In genomic region chr13:109427541-109427940, GRCm38 (mm10) we compare ENCODE assay signal across 24 mouse cellular contexts.
DNase-seq lines count a peak whose midpoint lies in the region; ATAC-seq and TF ChIP-seq lines count a peak whose summit lies in the region.
"Had no signal": no experiment of that assay in that cellular context is flagged by ENCODE, and none has a peak within 500 bp of the region (broad histone marks: within the 10 kb centered on the region; RNA-seq: fewer than 3 reads in every experiment).

No protein-coding gene starts in this region.

- no peak for ATAC-seq in hindbrain, postnatal 0 days
- ATAC-seq in hindbrain, embryonic 14.5 days (ENCODE audit: low FRiP score) = no peak
- no peak for ATAC-seq in midbrain, embryonic 11.5 days (ENCODE audit: low FRiP score)
- ATAC-seq: activated CD4-positive, CD25-positive, alpha-beta regulatory T cell, adult 4 months; CD4-positive, CD25-positive, alpha-beta regulatory T cell, adult 4 months; forebrain, embryonic 13.5 days; Patski had no signal

- WGBS in hindbrain, postnatal 0 days = 73% methylated on average over 7 of the region's 7 CpGs
- 80% methylated on average over 7 of the region's 7 CpGs for WGBS in hindbrain, embryonic 14.5 days
- 81% methylated on average over 7 of the region's 7 CpGs for WGBS in midbrain, embryonic 11.5 days
- WGBS in midbrain, embryonic 10.5 days = 84% methylated on average over 7 of the region's 7 CpGs

- H3K27ac ChIP-seq in hindbrain, postnatal 0 days = no peak overlapping the region
- H3K27ac ChIP-seq in hindbrain, embryonic 14.5 days = no peak overlapping the region
- no peak overlapping the region for H3K27ac ChIP-seq in midbrain, embryonic 11.5 days (ENCODE audit: low read depth, low read length)
- H3K27ac ChIP-seq in midbrain, embryonic 10.5 days (replicated peaks) = no peak overlapping the region
- H3K27ac ChIP-seq: embryonic facial prominence, embryonic 10.5 days; embryonic facial prominence, embryonic 12.5 days; forebrain, embryonic 13.5 days had no signal

- no peaks in the 10 kb centered on the region for H3K36me3 ChIP-seq in hindbrain, postnatal 0 days (ENCODE audit: insufficient read depth, low read length)
- H3K36me3 ChIP-seq in hindbrain, embryonic 14.5 days (replicated peaks; ENCODE audit: control insufficient read depth, insufficient read depth) = no peaks in the 10 kb centered on the region
- no peaks in the 10 kb centered on the region for H3K36me3 ChIP-seq in midbrain, embryonic 11.5 days (ENCODE audit: control insufficient read depth, insufficient read depth, low read length)
- H3K36me3 ChIP-seq in midbrain, embryonic 10.5 days = no peaks in the 10 kb centered on the region
- H3K36me3 ChIP-seq: embryonic facial prominence, embryonic 10.5 days; embryonic facial prominence, embryonic 12.5 days; G1E had no signal

- H3K4me3 ChIP-seq in hindbrain, postnatal 0 days (ENCODE audit: low read length) = no peak overlapping the region
- H3K4me3 ChIP-seq in hindbrain, embryonic 14.5 days (replicated peaks; ENCODE audit: low read length) = no peak overlapping the region
- no peak overlapping the region for H3K4me3 ChIP-seq in midbrain, embryonic 11.5 days (ENCODE audit: low read depth, low read length)
- H3K4me3 ChIP-seq in midbrain, embryonic 10.5 days = no peak overlapping the region
- H3K4me3 ChIP-seq: embryonic facial prominence, embryonic 10.5 days; embryonic facial prominence, embryonic 12.5 days; forebrain, embryonic 13.5 days had no signal

- H3K9ac ChIP-seq in hindbrain, postnatal 0 days (replicated peaks; ENCODE audit: low read length) = no peak overlapping the region
- no peak overlapping the region for H3K9ac ChIP-seq in hindbrain, embryonic 14.5 days
- no peak overlapping the region for H3K9ac ChIP-seq in midbrain, embryonic 11.5 days (ENCODE audit: low read length)
- H3K9ac ChIP-seq: embryonic facial prominence, embryonic 12.5 days; forebrain, embryonic 13.5 days had no signal

- TF ChIP-seq CTCF in hindbrain, postnatal 0 days (IDR thresholded peaks at IDR 0.05; ENCODE audit: low read depth) = no peak

- H3K4me1 ChIP-seq in hindbrain, postnatal 0 days (ENCODE audit: insufficient read depth, low read length) = no peaks in the 10 kb centered on the region
- H3K4me1 ChIP-seq in hindbrain, embryonic 14.5 days (replicated peaks; ENCODE audit: control insufficient read depth, insufficient read depth, low read length) = no peaks in the 10 kb centered on the region
- H3K4me1 ChIP-seq in midbrain, embryonic 11.5 days (ENCODE audit: control insufficient read depth, insufficient read depth, low read length) = no peaks in the 10 kb centered on the region
- H3K4me1 ChIP-seq in midbrain, embryonic 10.5 days = no peaks in the 10 kb centered on the region
- H3K4me1 ChIP-seq: embryonic facial prominence, embryonic 10.5 days; embryonic facial prominence, embryonic 12.5 days; forebrain, embryonic 13.5 days had no signal

- intact Hi-C loops in gastrocnemius, postnatal 14 days (cut with DNase I; ENCODE audit: low total_unique reads) = no loop called here

- no peaks in the 10 kb centered on the region for H3K9me3 ChIP-seq in hindbrain, postnatal 0 days (ENCODE audit: low read length)
- no peaks in the 10 kb centered on the region for H3K9me3 ChIP-seq in hindbrain, embryonic 14.5 days (ENCODE audit: control insufficient read depth, low read length)
- H3K9me3 ChIP-seq in midbrain, embryonic 11.5 days (ENCODE audit: control insufficient read depth, low read length) = no peaks in the 10 kb centered on the region
- no peaks in the 10 kb centered on the region for H3K9me3 ChIP-seq in midbrain, embryonic 10.5 days (replicated peaks)
- H3K9me3 ChIP-seq: embryonic facial prominence, embryonic 10.5 days; embryonic facial prominence, embryonic 12.5 days; forebrain, embryonic 13.5 days; G1E had no signal

- no peaks in the 10 kb centered on the region for H3K27me3 ChIP-seq in hindbrain, postnatal 0 days (ENCODE audit: insufficient read depth, low read length)
- no peaks in the 10 kb centered on the region for H3K27me3 ChIP-seq in hindbrain, embryonic 14.5 days (ENCODE audit: control insufficient read depth, insufficient read depth, low read length)
- H3K27me3 ChIP-seq in midbrain, embryonic 11.5 days (ENCODE audit: control insufficient read depth, insufficient read depth, low read length) = no peaks in the 10 kb centered on the region
- H3K27me3 ChIP-seq in midbrain, embryonic 10.5 days (ENCODE audit: low read depth, poor library complexity, severe bottlenecking) = no peaks in the 10 kb centered on the region
- H3K27me3 ChIP-seq: CH12.LX; embryonic facial prominence, embryonic 12.5 days; forebrain, embryonic 13.5 days; Patski had no signal

- H3K4me2 ChIP-seq in hindbrain, postnatal 0 days (ENCODE audit: low read depth, low read length) = no peak overlapping the region
- H3K4me2 ChIP-seq in hindbrain, embryonic 14.5 days (replicated peaks) = no peak overlapping the region
- no peak overlapping the region for H3K4me2 ChIP-seq in midbrain, embryonic 11.5 days
- H3K4me2 ChIP-seq: embryonic facial prominence, embryonic 12.5 days; forebrain, embryonic 13.5 days had no signal

- peak; percentile 76 for DNase-seq in gastrocnemius, adult 18-20 months (ENCODE audit: low spot score)
- no peak for DNase-seq in gastrocnemius, postnatal 14 days
- peak; percentile 55 for DNase-seq in gastrocnemius, postnatal 25 days
- no peak for DNase-seq in gastrocnemius, postnatal 4 days (ENCODE audit: low spot score in 2 of 2)
- DNase-seq in hindbrain, postnatal 0 days (ENCODE audit: low spot score) = peak; percentile 19
- no peak for DNase-seq in hindbrain, embryonic 14.5 days (ENCODE audit: low spot score)
- DNase-seq in midbrain, embryonic 11.5 days (ENCODE audit: low spot score, missing footprints) = peak; percentile 74
- DNase-seq in midbrain, embryonic 10.5 days (ENCODE audit: low spot score) = no peak
- DNase-seq: adrenal gland, adult 8-10 months; adrenal gland, postnatal 14 days; adrenal gland, postnatal 36 days; B cell, adult 2 months; cerebellum, adult 11-12 months; cerebellum, adult 9-10 months; cerebellum, postnatal 10 days; cerebellum, postnatal 25 days had no signal

Comparison
In these comparisons a context has a peak if more than half of its experiments do, and no peak if none do; other contexts are left out.
1. DNase-seq: peak in gastrocnemius, adult 18-20 months (single experiment), gastrocnemius, postnatal 25 days (single experiment), hindbrain, postnatal 0 days (single experiment) and midbrain, embryonic 11.5 days (single experiment); none in gastrocnemius, postnatal 14 days (single experiment), gastrocnemius, postnatal 4 days (0 of 2), hindbrain, embryonic 14.5 days (single experiment) and midbrain, embryonic 10.5 days (single experiment).